Mouse (Mus musculus) spleen, postnatal 14 days (tissue): Measurements from ENCODE around the gene 1810062G17Rik.

Experiments
- DNase-seq, 2 experiments: peaks; one replicate each; pipeline ENCODE4 v3.0.0; 2021 to 2022; ENCODE audit warnings: low spot score in 2 of 2

Gene 1810062G17Rik

GRCm38 (mm10) chr3:36505306-36505705 lies 29.6 kb downstream of the 1810062G17Rik start:
- DNase-seq = no peak

- DNase-seq = no peak
These were observed 30.3 kb downstream of the 1810062G17Rik start for GRCm38 (mm10) chr3:36505809-36506735.

- no peak for DNase-seq
These were observed 35.8 kb downstream of the 1810062G17Rik start for GRCm38 (mm10) chr3:36511491-36511890.

GRCm38 (mm10) chr3:36516196-36516595 lies 40.5 kb downstream of the 1810062G17Rik start:
- no peak for DNase-seq

- DNase-seq = no peak
These were observed 45.6 kb downstream of the 1810062G17Rik start, which contains the start of gene Gm11549 for GRCm38 (mm10) chr3:36521073-36522060. Gm11549 (minus strand) TSS chr3:36521813.

- no peak for DNase-seq
These were observed 46.4 kb downstream of the 1810062G17Rik start for GRCm38 (mm10) chr3:36522137-36522536.

- DNase-seq = no peak
These were observed 48.7 kb downstream of the 1810062G17Rik start for GRCm38 (mm10) chr3:36524466-36524865.

- DNase-seq = no peak
These were observed 54.6 kb downstream of the 1810062G17Rik start for GRCm38 (mm10) chr3:36530345-36530744.

GRCm38 (mm10) chr3:36530781-36531180 lies 55.0 kb downstream of the 1810062G17Rik start:
- DNase-seq = no peak

- DNase-seq = no peak
These were observed 55.5 kb downstream of the 1810062G17Rik start for GRCm38 (mm10) chr3:36531242-36531641.
